Mouse (Mus musculus): Measurements from ENCODE around the gene Tctn1. TPM values are rescaled to one million over a fixed set of nuclear protein-coding genes. Genes with fewer than 3 reads are reported as not detected.

Tctn1 gene
- total RNA-seq, 4 experiments from 2014 or later: 14.8 to 34.9 (median 23.1) TPM

DNA sequence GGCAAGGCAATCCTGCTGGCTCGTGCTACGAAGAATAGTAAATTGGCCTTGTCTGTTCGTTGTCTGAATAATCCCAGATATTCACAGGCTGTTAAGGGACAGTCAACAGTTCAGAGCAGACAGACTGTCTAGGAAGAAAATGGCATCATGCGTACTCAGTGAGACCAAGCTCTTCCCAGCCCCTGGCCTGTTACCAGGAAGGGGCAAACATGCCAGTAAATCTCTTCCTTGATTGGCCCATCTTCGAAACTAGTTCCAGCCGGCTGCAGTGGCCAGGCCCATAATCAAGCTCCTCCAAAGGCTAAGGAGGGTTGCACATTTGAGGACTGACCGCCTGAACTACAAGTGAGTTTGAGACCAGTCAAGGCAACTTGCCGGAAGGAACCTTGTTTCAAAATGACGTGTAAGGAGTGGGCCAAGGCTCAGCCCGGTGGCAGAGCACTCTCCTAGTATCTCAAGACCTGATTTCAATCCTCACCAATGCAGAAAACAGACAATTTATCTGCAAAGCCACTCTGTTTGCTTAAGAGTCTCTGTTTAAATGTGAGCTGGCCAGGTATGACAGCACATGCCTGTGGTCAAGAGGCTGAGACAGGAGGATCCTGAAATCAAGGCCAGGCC, 17.6 kb downstream of the Tctn1 start:
- no peak for DNase-seq

DNA sequence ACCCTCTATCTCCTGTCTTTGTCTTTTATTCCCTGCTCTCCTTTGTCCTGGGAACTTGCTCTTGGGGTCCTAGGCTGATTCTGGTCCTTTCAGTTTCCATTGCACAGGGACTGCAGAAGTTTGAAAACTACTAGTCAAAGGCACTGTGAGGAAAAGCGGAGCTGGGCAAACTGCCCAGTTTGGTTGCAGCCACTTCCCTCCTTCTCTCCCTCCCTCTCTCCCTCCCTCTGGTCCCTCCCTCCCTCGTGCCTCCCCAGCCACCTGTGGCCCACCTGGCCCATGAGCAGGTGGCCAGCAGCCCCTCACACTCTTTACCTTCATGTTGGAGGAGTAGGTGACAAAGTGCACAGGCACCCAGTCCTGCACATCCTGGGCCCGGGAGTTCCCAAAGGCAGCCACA, 19.1 kb downstream of the Tctn1 start:
- DNase-seq: no peak

DNA sequence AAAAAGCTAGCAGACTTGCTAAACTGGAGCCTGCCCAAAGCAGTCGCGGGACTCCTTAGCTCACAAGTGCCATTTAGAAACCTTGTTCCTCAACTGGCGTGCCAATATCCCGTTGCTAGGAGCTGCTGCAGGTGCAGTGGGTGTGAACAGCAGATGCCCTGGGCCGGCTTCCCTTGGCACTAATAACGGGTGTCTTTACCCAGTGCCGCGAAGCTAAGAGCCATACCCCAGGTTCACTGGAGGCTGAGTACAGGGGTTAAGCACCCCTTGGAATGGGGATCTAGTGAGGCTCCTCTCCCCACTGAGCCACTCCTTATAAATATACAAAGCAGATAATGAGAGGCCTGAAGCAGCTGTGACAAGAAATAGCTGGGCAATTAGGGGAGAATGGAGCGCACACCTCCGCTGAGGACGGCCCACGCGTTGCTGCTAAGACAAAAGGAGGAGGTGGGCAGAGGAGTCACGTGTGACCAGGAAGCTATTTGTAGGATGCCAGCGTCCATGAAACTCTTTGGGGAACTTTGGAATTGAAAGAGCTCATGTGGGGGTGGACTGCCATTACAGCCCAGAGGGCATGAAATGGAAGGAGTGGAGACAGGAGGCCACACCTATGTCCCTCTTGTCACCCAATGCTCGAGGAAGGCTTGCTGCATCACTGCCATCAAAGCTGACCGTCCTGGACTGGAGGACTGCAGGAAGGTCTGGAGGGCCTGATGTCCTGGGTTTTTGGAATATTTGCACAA, 20.3 kb downstream of the Tctn1 start:
- DNase-seq: no peak

DNA sequence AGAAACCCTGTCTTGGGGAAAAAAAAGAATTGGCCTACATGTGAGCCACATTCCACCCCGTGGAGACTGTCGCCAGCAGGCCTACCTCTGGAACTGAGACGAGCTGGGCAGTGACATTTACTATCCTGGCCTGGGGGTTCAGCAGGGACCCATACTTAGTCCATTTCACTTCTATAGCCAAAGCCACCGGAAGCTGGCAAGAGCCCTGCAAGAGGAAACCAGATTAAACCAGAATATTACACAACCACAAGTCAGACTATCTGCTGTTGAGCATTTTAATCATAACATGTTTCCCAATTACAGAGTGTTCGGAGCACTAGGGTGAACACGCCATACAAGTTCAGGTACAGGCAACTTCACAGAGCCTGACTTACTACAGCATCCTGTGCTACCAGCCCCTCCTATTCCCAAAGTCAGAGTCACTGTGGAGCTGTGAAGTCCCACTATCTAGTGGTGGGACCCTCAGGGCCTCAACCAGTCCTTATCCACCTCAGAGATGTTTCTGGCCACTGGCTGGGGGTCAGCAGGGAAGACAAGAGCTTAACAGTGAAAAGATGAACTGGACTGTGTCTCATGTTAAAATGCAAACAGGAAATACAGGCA, 21.6 kb downstream of the Tctn1 start:
- no peak for DNase-seq

DNA sequence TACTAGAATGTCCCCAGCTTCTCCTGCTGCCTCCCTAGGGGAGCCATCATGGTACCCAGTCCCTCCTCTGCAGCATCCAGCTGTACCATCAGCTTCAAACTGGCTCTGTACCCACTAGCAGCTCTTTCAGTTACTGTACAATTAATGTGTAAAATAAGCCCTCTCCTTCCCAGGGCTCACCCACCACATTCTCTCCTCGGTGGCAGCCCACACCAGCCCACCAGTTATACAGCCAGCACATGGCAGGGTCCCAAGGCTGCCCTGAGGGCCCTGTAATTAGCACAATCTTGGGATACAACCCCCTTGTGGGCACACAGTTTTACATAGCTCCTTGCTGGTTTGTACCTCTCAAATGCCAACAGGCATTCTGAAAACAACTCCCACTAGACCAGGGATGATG, 23.3 kb downstream of the Tctn1 start:
- no peak for DNase-seq

DNA sequence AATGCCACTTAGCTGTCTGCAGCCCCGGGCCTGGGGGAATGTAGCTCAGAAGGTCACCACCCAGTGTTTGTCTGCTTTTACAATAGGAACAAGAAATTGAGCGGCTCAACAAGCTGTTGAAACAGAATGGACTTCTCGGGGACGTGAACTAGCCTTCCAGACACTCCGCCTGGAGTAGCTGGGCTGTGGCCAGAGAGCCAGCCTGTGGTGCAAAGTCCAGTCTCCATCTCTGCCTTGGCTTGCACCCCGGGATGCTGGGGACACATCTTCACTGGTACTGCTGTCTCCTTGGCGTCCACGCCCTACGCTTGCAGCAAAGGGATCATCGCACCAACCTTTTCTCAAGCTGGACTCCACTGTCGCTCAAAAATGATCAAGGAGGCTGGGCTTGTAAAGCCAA, 23.7 kb downstream of the Tctn1 start:
- no peak for DNase-seq

DNA sequence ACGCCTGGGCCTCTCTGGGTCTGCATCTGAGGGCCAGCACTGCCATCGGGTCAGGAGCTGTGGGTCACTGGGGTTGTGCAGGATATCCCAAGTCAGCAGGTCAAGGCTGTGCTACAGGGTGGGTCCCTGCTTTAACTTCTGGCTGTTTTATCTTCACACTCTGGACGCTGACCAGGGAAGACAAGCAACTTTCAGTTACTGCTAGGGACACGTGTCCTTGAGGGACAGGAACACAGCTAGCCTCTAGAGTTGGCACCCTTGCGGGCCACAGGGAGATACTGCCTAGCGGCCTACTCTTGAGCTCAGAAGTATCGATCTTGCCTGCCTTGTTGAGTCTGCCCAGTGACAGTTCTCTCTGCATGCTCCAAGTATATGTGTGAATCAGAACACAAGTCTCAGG, 24.6 kb downstream of the Tctn1 start:
- no peak for DNase-seq

DNA sequence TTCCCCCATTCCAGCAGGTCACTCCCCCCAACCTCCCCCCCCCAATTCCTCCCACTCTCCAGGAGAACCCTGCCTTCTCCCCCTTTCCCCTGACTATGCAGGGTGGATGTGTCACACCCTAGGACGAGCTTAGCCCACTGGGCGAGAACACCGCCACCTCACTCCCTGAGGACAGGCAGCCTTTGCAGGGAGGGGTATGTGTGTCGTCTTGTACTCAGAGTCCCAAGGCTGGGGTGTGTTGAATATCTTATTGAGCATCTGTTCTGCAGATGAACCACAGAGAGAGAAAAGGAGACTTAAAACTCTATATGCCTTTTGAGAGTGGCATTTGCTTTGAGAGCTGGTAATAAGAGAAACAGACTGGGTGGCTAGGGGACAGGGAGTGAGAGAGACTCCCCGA, 27.1 kb downstream of the Tctn1 start:
- DNase-seq: no peak

DNA sequence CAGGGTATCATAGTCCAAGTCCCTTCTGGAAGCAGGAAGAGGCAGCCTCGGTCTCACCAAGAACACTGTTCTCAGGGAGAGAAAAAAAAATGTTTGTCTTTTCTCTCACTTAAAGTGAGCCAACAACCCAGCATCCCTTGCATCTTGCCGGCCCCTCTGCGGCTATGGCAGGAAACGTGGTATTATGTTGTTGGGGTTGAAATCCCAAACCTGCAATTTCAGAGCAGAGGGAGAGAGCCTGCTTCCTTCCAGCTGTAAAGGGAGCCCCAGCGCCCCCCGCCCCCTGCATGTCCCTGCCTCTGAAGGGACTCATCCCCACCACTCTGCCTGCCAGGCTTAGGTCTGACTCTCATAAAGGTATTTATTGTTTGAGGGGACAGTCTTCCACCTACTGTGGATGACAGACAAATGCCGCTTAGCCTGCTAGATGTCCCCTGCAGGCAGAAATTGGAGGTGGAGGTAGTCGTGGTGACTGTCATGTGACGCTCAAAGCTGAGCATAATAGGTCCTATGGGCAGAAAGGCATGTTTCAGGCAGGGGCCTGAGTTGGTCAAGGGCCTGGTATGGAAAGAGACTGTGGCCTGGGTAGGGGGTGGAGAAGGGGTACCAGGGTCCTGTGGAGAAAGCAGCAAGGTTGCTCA, 28.9 kb downstream of the Tctn1 start:
- DNase-seq: no peak

DNA sequence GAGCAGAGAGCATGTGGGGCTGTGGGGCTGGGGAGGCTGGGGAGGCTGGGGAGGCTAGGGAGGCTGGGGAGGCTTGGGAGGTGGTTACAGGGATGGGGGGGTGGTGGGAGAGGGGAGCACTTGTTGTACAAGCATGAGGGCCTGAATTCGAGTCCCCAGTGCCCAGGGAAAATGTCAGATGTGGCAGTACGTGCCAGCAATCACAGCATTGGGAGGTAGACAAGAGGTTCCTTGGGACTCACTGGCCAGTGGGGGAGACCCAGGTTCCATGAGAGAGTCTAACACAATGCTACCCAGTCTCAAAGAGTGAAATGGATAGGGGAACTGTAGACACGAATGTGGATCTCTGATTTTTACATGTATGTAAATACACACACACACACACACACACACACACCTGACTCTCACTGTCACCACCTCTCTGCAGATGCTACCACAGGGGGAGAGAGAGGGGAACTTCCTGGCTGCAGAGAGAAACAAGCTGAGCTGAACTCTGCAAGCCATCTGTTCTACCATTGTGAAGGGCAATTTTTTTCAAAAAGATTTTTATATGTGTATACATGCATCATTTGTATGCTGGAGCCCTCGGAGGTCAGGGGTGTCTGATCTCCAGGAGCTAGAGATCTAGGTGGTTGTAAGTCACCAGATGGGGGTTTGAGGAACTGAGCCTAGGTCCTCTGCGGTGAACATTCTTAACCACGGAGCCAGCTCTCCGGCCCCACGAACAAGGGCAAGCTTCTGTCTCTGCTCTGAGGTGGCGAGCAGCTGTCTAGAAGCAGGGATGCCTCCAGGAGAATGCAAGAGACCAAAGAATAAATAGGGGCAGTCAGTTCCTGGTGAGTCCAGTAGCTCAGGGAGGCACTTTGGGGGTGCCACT, 29.7 kb downstream of the Tctn1 start:
- DNase-seq: no peak

DNA sequence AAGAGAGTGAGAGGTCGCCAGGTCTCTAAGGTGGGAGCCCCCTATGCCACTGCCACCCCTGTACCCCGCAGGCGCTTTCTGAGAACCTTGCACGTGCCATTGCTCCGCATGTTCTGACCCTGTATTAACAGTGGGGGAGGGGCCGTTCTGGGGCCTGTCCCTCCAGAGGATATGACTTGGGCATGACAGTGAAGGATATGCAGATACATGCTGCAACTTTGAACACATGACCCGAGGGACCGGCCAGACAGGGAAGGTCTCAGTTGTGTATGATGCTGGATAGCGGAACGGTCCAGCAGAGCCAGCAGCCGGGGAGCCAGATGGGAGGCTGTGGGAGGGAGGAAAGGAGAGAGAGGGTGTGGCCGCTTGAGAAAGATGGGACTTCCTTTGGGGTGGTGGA, 30.6 kb downstream of the Tctn1 start:
- no peak for DNase-seq

DNA sequence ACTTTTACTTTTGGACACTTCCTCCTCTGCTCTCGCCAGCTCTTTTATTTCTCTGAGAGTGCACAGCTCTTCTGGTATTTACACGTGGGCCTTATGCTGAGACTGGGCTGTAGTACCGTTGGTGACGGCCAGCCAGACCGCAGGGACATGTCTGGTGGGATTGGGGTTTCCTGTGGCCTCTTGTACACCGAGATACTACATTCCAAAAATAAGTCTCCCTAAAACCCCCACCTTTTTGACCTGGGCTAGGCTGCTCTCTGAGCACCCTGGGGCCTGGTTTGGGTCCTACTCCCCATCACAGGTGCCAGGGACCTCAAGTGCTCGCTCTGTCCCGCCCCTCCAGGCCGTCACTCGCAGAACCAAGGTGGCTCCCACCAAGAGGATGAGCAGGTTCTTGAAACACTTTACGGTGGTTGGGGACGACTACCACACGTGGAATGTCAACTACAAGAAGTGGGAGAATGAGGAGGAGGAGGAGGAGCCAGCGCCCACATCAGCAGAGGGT, 31.1 kb downstream of the Tctn1 start:
- no peak for DNase-seq

DNA sequence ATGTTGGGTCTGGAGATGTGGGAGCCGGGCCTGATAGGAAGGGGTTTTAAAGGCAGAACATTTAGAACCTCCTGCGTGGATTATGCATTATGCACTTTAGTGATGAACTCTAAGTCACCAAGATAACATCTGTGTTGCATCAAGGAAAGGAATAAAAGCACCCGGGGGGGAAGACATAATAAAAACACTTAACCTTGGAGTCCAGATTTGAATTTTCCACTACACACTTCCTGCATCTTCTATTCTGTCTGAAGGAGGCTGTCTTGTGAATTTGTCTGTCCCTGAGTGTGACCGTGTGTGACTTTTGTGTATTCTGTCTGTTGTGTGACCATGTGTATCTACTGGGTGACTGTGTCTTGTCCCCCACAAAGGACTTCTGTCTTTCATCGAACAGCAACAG, 32.3 kb downstream of the Tctn1 start:
- DNase-seq: no peak

DNA sequence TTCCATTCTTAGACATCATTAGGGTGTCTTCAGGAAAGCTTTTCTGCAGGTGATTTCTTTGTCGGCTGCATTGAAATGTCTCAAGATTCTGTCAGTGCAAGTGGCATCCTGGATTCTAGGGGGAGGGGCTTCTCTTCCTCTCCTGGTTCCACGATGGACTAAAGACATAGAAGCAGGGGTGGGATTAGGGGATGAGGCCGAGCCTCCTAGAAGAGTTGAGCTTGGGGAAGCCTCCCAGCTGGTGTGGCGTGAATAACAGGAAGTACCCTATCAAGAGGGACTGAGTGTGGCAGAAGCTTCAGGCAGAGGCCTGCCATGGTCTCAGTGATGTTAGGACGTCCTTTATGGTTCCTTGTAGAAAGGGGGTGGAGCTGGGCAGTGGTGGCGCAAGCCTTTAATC, 32.8 kb downstream of the Tctn1 start:
- DNase-seq: no peak

DNA sequence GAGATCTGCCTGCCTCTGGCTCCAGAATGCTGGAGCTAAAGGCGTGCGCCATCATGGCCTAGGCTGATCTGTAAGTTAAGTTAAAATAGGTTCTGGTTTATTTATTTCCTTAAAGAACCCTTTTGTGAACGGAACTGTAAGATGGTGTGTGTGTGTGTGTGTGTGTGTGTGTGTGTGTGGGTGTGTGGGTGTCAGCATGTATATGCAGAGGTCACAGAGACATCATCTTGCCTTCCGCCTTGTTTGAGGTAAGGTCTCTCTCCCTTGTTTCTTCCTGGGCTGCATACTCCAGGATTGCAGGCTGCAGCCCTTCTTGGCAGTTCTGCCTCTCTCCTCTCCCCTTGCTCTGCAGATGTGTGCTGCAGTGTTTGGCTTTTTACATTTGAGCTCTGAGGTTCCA, 33.4 kb downstream of the Tctn1 start:
- DNase-seq: no peak

DNA sequence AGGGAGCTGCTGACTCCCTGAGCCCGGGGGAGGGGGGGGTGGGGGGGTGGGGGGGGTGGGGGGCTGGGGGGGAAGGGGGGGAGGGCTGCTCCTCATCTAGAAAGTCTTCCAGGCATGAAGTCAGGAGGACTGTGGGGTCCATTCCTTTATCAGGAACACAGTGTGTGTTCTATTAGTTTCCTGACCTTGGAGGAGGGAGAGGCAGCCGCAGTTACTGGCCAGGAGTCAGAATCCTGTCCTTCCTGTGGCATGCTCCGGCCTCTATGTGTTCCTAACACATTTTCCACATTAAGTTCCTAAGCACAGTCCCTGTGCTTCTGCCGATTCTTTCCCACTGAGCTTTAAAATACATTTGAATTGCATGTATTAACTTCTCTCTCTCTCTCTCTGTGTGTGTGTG, 35.5 kb downstream of the Tctn1 start:
- DNase-seq: no peak

DNA sequence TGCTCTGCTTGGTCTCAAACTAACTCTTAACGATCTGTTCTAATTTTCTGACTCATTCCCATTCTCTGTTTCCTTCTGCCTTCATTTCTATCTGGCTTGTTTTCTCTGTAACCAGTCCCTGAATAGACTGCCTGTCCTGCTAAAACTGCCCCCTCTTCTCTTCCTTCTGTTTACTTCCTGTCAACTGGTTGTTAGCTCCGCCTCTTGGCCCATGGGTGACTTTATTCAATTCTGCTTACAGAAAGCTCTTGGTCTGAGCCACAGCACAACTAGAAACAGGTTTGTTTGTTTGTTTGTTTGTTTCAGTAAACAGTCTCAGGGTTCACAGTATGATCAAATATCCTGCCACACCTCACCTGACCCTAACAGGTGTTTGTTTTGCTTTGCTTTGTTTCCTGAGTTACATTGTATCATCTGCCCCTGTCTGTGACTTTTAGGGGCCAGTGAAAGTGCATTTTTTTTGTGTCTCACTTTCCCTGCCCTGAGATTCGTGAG, 35.9 kb downstream of the Tctn1 start:
- no peak for DNase-seq

DNA sequence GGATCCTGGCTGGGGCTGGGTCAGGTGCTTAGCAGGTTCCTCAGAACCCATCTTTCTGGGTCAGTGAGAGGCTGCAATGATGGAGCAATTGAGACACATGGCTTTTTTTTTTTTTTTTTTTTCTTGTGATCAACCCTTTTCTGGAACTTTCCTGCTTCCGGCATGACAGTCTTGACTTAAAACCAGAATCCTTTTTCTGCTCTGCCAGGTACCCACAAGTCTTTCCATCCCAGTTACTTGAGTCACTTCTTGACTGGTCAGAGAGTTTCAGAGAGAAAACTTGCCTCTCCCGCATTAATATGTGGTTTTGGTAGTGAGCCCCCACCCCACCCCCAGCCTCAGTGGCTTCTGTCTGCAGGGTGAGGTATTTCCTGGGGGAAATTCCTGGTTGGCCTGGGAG, 40.0 kb downstream of the Tctn1 start:
- no peak for DNase-seq

DNA sequence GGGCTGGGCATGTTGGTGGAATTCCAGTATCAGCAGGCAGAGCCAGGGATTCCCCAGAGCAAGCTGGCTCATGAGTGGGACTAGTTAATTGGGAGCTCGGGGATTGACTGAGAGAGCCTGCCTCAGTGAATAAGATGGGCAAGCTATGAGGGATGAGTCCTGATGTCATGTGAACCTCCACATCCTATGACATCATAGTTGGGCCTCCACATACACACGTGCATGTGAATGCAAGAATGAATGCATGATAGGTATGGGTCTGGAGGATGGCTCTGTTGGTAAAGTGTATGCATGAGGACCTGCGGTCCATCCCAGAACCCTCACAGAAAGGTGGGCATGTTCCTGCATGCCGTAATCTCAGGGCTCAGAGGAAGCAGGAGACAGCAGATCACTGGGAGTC, 43.2 kb downstream of the Tctn1 start:
- DNase-seq: no peak

DNA sequence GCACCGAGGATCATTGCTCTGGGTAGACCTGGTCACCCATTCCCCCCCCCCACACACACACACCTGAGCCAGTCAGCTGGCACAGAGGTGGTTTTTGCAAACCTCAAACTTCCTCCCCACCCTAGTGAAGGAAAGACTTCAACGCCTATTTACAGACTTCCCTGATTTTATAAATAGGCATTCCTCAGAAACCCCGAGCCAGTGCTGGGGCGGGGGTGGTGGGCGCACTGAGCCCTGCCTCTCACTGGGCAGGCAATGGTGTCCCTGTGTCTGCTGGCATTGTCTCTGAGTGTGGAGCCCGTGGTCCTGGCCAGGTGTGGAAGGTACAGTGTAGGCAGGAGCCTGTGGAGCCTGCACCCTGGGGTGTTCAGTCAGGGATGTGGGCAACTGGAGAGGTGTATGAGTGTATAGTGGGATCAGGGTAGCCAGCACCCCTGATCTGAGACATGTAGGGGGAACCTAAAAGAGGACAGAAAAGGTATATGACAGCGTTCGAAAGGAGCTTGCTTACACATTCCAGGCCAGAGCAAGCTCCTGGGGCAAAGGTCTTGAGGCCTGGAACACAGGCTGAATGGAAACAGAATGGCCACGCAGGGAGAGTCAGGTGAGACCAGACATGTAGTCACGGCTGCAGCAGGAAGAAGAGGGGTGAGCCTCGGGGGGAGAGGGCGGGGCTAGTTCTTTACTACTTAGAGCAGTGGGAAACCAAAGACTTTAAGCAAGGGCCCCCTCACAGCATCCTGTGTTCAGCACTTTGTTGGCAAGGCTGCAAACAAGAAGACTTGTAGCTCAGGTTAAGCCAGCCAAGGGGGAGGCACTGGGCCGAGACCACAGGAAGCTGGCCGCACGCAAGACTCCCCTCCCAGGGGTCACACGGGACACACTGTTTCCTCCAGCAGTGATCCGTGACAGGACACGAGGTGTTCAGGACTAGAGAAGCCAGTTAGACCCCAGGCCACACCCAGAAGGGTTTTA, 44.3 kb downstream of the Tctn1 start:
- no peak for DNase-seq

DNA sequence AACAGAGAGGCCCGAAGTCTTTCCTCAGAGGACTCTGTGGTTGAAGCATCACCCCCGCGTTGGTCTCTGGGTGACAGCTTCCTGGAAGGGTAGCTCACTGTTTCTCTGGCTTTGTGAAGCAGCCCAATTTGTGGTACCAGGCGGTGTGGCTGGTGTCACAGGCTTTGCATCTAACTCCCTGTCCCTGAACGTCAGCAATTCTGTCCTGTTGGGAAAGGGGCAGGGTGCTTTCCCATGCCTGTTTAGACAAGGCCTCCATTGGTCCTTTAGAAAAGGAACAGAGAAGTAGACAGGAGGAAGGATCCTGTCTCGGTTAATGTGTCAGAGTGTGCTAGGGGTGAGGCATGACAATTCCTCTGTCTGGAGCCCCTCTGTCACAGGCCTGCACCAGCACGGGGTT, 45.3 kb downstream of the Tctn1 start:
- DNase-seq: no peak
